Mouse (Mus musculus): ENCODE measurements around the gene Insr.
"Not testable (repeated sequence)": the region's sequence is repeated elsewhere in the genome, so short reads cannot be mapped to it uniquely, and the experiment has no call there.

Gene Insr

GRCm38 (mm10) chr8:3179930-3180329, 99.5 kb downstream of the Insr start:
- peak; percentile 65 for DNase-seq (ENCODE audit: low read depth)

GRCm38 (mm10) chr8:3177440-3177839, 102.0 kb downstream of the Insr start:
- no peak for DNase-seq (ENCODE audit: low read depth)

GRCm38 (mm10) chr8:3172246-3172645, 107.2 kb downstream of the Insr start:
- no peak for DNase-seq (ENCODE audit: low read depth)

- peak; percentile 40 for DNase-seq (ENCODE audit: low read depth)
Observed at GRCm38 (mm10) chr8:3146506-3146905, 132.9 kb downstream of the Insr start.

GRCm38 (mm10) chr8:3100416-3100815, 179.0 kb downstream of the Insr start:
- DNase-seq (ENCODE audit: low read depth), result not testable (repeated sequence)

Data from NIH3T3 (cell line).